Mouse (Mus musculus): ENCODE measurements around the gene U2af2. TPM values are rescaled to one million over a fixed set of nuclear protein-coding genes. Genes with fewer than 3 reads are reported as not detected.
A peak's percentile ranks its signal among the peaks of the same experiment; 100 is the strongest.

U2af2 gene
- total RNA-seq, 2 experiments from 2014 or later: 117 to 127 TPM

GRCm38 (mm10) chr7:5036136-5036535 lies 25.8 kb upstream of the U2af2 start:
- no peak for DNase-seq (ENCODE audit: low spot score in 2 of 2)

GRCm38 (mm10) chr7:5037026-5037425 lies 24.9 kb upstream of the U2af2 start:
- no peak for DNase-seq (ENCODE audit: low spot score in 2 of 2)

- DNase-seq (ENCODE audit: low spot score in 2 of 2): no peak
These were observed 24.5 kb upstream of the U2af2 start for GRCm38 (mm10) chr7:5037467-5037866.

GRCm38 (mm10) chr7:5038109-5038732 lies 23.7 kb upstream of the U2af2 start, which contains the start of gene Zfp784:
TSS of gene Zfp784 (minus strand) at chr7:5038446.
- peak; percentile 89 to 95 for DNase-seq (ENCODE audit: low spot score in 2 of 2)

GRCm38 (mm10) chr7:5038940-5039339 lies 23.0 kb upstream of the U2af2 start:
- no peak for DNase-seq (ENCODE audit: low spot score in 2 of 2)

GRCm38 (mm10) chr7:5044981-5045380 lies 17.0 kb upstream of the U2af2 start:
- no peak for DNase-seq (ENCODE audit: low spot score in 2 of 2)

- DNase-seq (ENCODE audit: low spot score in 2 of 2): no peak
These were observed 15.8 kb upstream of the U2af2 start for GRCm38 (mm10) chr7:5046112-5046511.

GRCm38 (mm10) chr7:5047313-5047712 lies 14.6 kb upstream of the U2af2 start:
- DNase-seq (ENCODE audit: low spot score in 2 of 2): no peak

- DNase-seq (ENCODE audit: low spot score in 2 of 2): peak; percentile 63 to 80
These were observed 10.4 kb upstream of the U2af2 start, which contains the start of gene Zfp580 for GRCm38 (mm10) chr7:5051193-5052192. TSS of gene Zfp580 (plus strand) at chr7:5051538.

GRCm38 (mm10) chr7:5052438-5052837 lies 9.5 kb upstream of the U2af2 start:
- DNase-seq (ENCODE audit: low spot score in 2 of 2): no peak

- no peak for DNase-seq (ENCODE audit: low spot score in 2 of 2)
These were observed 9.0 kb upstream of the U2af2 start for GRCm38 (mm10) chr7:5052931-5053343.

- DNase-seq (ENCODE audit: low spot score in 2 of 2): no peak
These were observed 8.3 kb upstream of the U2af2 start for GRCm38 (mm10) chr7:5053456-5054179.

GRCm38 (mm10) chr7:5056651-5057263 lies 5.2 kb upstream of the U2af2 start:
- no peak for DNase-seq (ENCODE audit: low spot score in 2 of 2)

GRCm38 (mm10) chr7:5057381-5057780 lies 4.6 kb upstream of the U2af2 start:
- DNase-seq (ENCODE audit: low spot score in 2 of 2): no peak

- no peak for DNase-seq (ENCODE audit: low spot score in 2 of 2)
These were observed 4.1 kb upstream of the U2af2 start for GRCm38 (mm10) chr7:5057804-5058203.

GRCm38 (mm10) chr7:5058631-5059030 lies 3.3 kb upstream of the U2af2 start:
- no peak for DNase-seq (ENCODE audit: low spot score in 2 of 2)

GRCm38 (mm10) chr7:5059421-5059820 lies 2.5 kb upstream of the U2af2 start:
- no peak for DNase-seq (ENCODE audit: low spot score in 2 of 2)

GRCm38 (mm10) chr7:5060239-5060731 lies 1.7 kb upstream of the U2af2 start:
- peak; percentile 50 to 84 for DNase-seq (ENCODE audit: low spot score in 2 of 2)

- DNase-seq (ENCODE audit: low spot score in 2 of 2): peak; percentile 95 to 99
These were observed 784 bp upstream of the U2af2 start for GRCm38 (mm10) chr7:5060944-5061773.
